Mouse (Mus musculus) layer of hippocampus, adult 2 months (tissue): ENCODE measurements around the gene Il31ra. TPM values are rescaled to one million over a fixed set of nuclear protein-coding genes. Genes with fewer than 3 reads are reported as not detected.

Experiments
- DNase-seq, 2 experiments: peaks; one replicate each; pipeline ENCODE4 v3.0.0; 2022; ENCODE audit warnings: low spot score in 2 of 2
- H3K27ac ChIP-seq: fragments of 200-600 bp; 2 replicates; pipeline ENCODE4 v1.8.1; 2022
- H3K4me3 ChIP-seq: fragments of 200-600 bp; 2 replicates; pipeline ENCODE4 v1.8.1; 2022; ENCODE audit warnings: mild to moderate bottlenecking
- CTCF ChIP-seq: fragments of 200-600 bp; conservative IDR thresholded peaks from 2 replicates; pipeline ENCODE4 v1.8.1; 2022; ENCODE audit warnings: antibody characterized with exemption, mild to moderate bottlenecking, moderate library complexity
- total RNA-seq, 2 experiments: library from RNA; stranded (reverse); gene quantifications; 2 replicates each; pipeline ENCODE4 v1.2.3; 2021

Gene Il31ra
- total RNA-seq, 2 experiments from 2014 or later: 0.15 to 0.22 TPM

GRCm38 (mm10) chr13:112551641-112552548 is 42.3 kb downstream of the Il31ra start:
- no peak for DNase-seq
- TF ChIP-seq CTCF: no peak
- no peak overlapping the region for H3K4me3 ChIP-seq
- H3K27ac ChIP-seq: no peak overlapping the region

GRCm38 (mm10) chr13:112541223-112541975 is 52.8 kb downstream of the Il31ra start:
- DNase-seq: no peak
- no peak overlapping the region for H3K27ac ChIP-seq
- no peak for TF ChIP-seq CTCF
- no peak overlapping the region for H3K4me3 ChIP-seq

- TF ChIP-seq CTCF: no peak
- Histone ChIP-seq H3K27ac (no peak overlapping the region), H3K4me3 (no peak overlapping the region)
- DNase-seq: no peak
Measured at GRCm38 (mm10) chr13:112540616-112541015, 53.5 kb downstream of the Il31ra start.

GRCm38 (mm10) chr13:112537065-112537464 is 57.1 kb downstream of the Il31ra start:
- no peak for TF ChIP-seq CTCF
- no peak for DNase-seq
- Histone ChIP-seq H3K27ac (no peak overlapping the region), H3K4me3 (no peak overlapping the region)

GRCm38 (mm10) chr13:112536611-112537010 is 57.5 kb downstream of the Il31ra start:
- Histone ChIP-seq H3K27ac (no peak overlapping the region), H3K4me3 (no peak overlapping the region)
- no peak for DNase-seq
- no peak for TF ChIP-seq CTCF

- TF ChIP-seq CTCF: no peak
- DNase-seq: no peak
- no peak overlapping the region for H3K27ac ChIP-seq
- H3K4me3 ChIP-seq: no peak overlapping the region
Measured at GRCm38 (mm10) chr13:112533556-112533955, 60.6 kb downstream of the Il31ra start.

GRCm38 (mm10) chr13:112532235-112532634 is 61.9 kb downstream of the Il31ra start:
- no peak overlapping the region for H3K27ac ChIP-seq
- no peak for TF ChIP-seq CTCF
- no peak for DNase-seq
- no peak overlapping the region for H3K4me3 ChIP-seq

GRCm38 (mm10) chr13:112529893-112530292 is 64.3 kb downstream of the Il31ra start:
- H3K27ac ChIP-seq: no peak overlapping the region
- H3K4me3 ChIP-seq: no peak overlapping the region
- TF ChIP-seq CTCF: peak; percentile 93
- peak; percentile 40 to 55 for DNase-seq

GRCm38 (mm10) chr13:112527186-112527585 is 67.0 kb downstream of the Il31ra start:
- H3K27ac ChIP-seq: no peak overlapping the region
- DNase-seq: no peak
- TF ChIP-seq CTCF: no peak
- no peak overlapping the region for H3K4me3 ChIP-seq

- no peak for TF ChIP-seq CTCF
- Histone ChIP-seq H3K27ac (no peak overlapping the region), H3K4me3 (no peak overlapping the region)
- DNase-seq: no peak
Measured at GRCm38 (mm10) chr13:112523346-112523970, 70.7 kb downstream of the Il31ra start.

GRCm38 (mm10) chr13:112522896-112523295 is 71.3 kb downstream of the Il31ra start:
- no peak overlapping the region for H3K4me3 ChIP-seq
- no peak for TF ChIP-seq CTCF
- no peak for DNase-seq
- H3K27ac ChIP-seq: no peak overlapping the region

- no peak for DNase-seq
- no peak for TF ChIP-seq CTCF
- H3K4me3 ChIP-seq: no peak overlapping the region
- no peak overlapping the region for H3K27ac ChIP-seq
Measured at GRCm38 (mm10) chr13:112522261-112522660, 71.9 kb downstream of the Il31ra start.

- Histone ChIP-seq H3K4me3 (no peak overlapping the region), H3K27ac (no peak overlapping the region)
- no peak for DNase-seq
- TF ChIP-seq CTCF: no peak
Measured at GRCm38 (mm10) chr13:112514546-112514945, 79.6 kb downstream of the Il31ra start.
